Mouse (Mus musculus) lung, embryonic 14.5 days (tissue): ENCODE results near the gene Slc6a12. TPM values are rescaled to one million over a fixed set of nuclear protein-coding genes. Genes with fewer than 3 reads are reported as not detected.

Experiments used
- ATAC-seq: fragments of 200-750 bp; cut with Nextera tagmentation; 2 replicates; pipeline ENCODE4 v1.8.0; 2017; ENCODE audit warnings: mild to moderate bottlenecking, moderate TSS enrichment, moderate library complexity; ENCODE audit not compliant: insufficient read depth
- DNase-seq: peaks from one replicate; pipeline ENCODE4 v3.0.0-alpha.2; 2015
- H3K27ac ChIP-seq: fragments of 300-500 bp; sonication (generic); 2 replicates; pipeline ENCODE4 v1.5.1; 2014; ENCODE audit warnings: low read depth, mild to moderate bottlenecking, moderate library complexity
- H3K27me3 ChIP-seq: fragments of 300-500 bp; sonication (generic); 2 replicates; pipeline ENCODE4 v1.6.1; 2014; ENCODE audit warnings: low read length, control low read depth; ENCODE audit not compliant: insufficient read depth
- H3K36me3 ChIP-seq: fragments of 300-500 bp; sonication (generic); 2 replicates; pipeline ENCODE4 v1.6.1; 2014; ENCODE audit warnings: control low read depth; ENCODE audit not compliant: insufficient read depth
- H3K4me1 ChIP-seq: fragments of 300-500 bp; sonication (generic); 2 replicates; pipeline ENCODE4 v1.6.1; 2014; ENCODE audit warnings: antibody characterized with exemption, control low read depth; ENCODE audit not compliant: insufficient read depth
- H3K4me2 ChIP-seq: fragments of 300-500 bp; sonication (generic); 2 replicates; pipeline ENCODE4 v1.6.1; 2014; ENCODE audit warnings: mild to moderate bottlenecking
- H3K4me3 ChIP-seq: fragments of 300-500 bp; sonication (generic); 2 replicates; pipeline ENCODE4 v1.5.1; 2014; ENCODE audit warnings: low read depth, low read length
- H3K9ac ChIP-seq: fragments of 300-500 bp; sonication (generic); 2 replicates; pipeline ENCODE4 v1.6.1; 2014
- H3K9me3 ChIP-seq: fragments of 300-500 bp; sonication (generic); 2 replicates; pipeline ENCODE4 v1.6.1; 2016; ENCODE audit warnings: low read depth, low read length, control low read depth
- CTCF ChIP-seq: IDR thresholded peaks from 2 replicates; pipeline ENCODE4 v1.5.1; 2016; ENCODE audit warnings: antibody characterized with exemption, low read depth
- WGBS: fragments of 180-500 bp; shearing (Covaris S2); extraction: QIAGEN DNeasy Blood & Tissue Kit; methylation state at CpG from one replicate; pipeline ENCODE4 v1.1.7; 2014; 5-methylcytosine and 5-hydroxymethylcytosine counted together
- polyA plus RNA-seq: library from polyadenylated mRNA; unstranded; fragments of >200 nt; fragmentation: Nextera tagmentation; extraction: Ambion mirVana; gene quantifications from 2 replicates; pipeline ENCODE4 v1.2.1, GENCODE M21; 2014

Gene Slc6a12
- polyA plus RNA-seq, result not detected in 2 replicates

DNA sequence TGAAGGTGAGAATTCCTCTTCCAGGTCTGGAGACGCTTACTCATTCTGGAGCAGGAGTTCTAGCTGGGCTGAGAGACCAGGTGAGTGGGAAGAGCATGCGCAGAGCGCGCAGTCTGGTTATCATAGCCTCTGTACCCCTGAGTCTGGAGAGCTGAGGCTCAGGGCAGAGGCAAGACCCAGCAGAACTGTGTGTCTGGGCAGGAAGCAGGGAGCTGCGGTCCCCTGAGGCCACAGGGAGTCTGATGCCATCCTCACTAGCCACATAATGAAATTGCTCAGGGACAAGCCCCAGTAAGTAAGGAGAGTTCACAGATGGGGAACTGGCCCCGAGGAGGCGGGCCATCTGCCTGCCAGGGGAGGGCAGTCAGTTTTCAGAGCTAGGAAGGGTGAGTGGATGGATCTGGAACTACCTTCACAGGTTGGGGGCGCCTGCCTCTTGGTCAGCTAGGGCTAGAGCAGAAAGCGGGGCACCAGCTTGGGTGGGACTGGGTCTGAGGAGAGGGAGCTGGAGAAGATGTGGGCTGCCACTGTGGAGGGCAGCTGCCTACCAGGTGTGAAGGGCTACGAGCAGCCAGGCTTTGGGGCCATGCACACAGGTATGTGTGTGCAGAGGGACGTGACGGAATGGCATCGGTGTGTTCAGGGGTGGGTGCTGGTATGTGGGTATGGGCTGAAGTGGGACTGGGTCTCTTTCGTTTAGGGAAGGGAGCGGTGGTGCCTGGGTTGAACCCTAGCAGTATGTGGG, at the start of gene Slc6a12:
Gene Slc6a12 (plus strand): TSS at position 51 of the 745 bp plus-strand sequence.
- H3K27me3 ChIP-seq, result no peaks in the 10 kb centered on the region
- H3K4me2 ChIP-seq, result no peak within 1 kb of the TSS
- DNase-seq, result no peak
- H3K4me3 ChIP-seq, result no peak within 1 kb of the TSS
- WGBS, result 71% methylated on average over 15 of the region's 15 CpGs
- ATAC-seq, result no peak
- H3K9ac ChIP-seq, result no peak within 1 kb of the TSS
- H3K9me3 ChIP-seq, result no peaks in the 10 kb centered on the region
- H3K36me3 ChIP-seq, result no peaks in the 10 kb centered on the region
- no peak for TF ChIP-seq CTCF
- no peak within 1 kb of the TSS for H3K27ac ChIP-seq
- peaks cover 3% of the 10 kb centered on the region; the same call in 1 of the 2 replicates for H3K4me1 ChIP-seq

- Histone ChIP-seq H3K27me3 (no peaks in the 10 kb centered on the region), H3K4me1 (peaks cover 4% of the 10 kb centered on the region; the same call in 1 of the 2 replicates), H3K4me3 (no peak overlapping the region), H3K9ac (no peak overlapping the region), H3K4me2 (no peak overlapping the region), H3K27ac (no peak overlapping the region), H3K36me3 (no peaks in the 10 kb centered on the region), H3K9me3 (no peaks in the 10 kb centered on the region)
- TF ChIP-seq CTCF, result no peak
- WGBS, result 43% methylated on average over 7 of the region's 7 CpGs
- DNase-seq (no peak), ATAC-seq (no peak)
Observed at GRCm38 (mm10) chr6:121299317-121299716, 43.6 kb upstream of the Slc6a12 start.

- H3K4me3 ChIP-seq, result no peak within 1 kb of the TSS
- peak within 1 kb of the TSS; percentile 50 for H3K4me2 ChIP-seq
- no peaks in the 10 kb centered on the region for H3K27me3 ChIP-seq
- WGBS, result 2% methylated on average over 11 of the region's 11 CpGs
- no peaks in the 10 kb centered on the region for H3K9me3 ChIP-seq
- H3K9ac ChIP-seq, result no peak within 1 kb of the TSS
- no peaks in the 10 kb centered on the region for H3K36me3 ChIP-seq
- peak; percentile 84 for ATAC-seq
- no peak within 1 kb of the TSS for H3K27ac ChIP-seq
- peak; percentile 76 for DNase-seq
- TF ChIP-seq CTCF, result no peak
- H3K4me1 ChIP-seq, result peaks cover 4% of the 10 kb centered on the region; the same call in 1 of the 2 replicates
Observed at GRCm38 (mm10) chr6:121299954-121300353, 42.9 kb upstream of the Slc6a12 start, which contains the start of gene Slc6a13. TSS of gene Slc6a13 (plus strand) at chr6:121300227.

GRCm38 (mm10) chr6:121300504-121300903, 42.4 kb upstream of the Slc6a12 start:
- peak; percentile 36; the same call in 1 of the 2 replicates for ATAC-seq
- peaks cover 4% of the 10 kb centered on the region; the same call in 1 of the 2 replicates for H3K4me1 ChIP-seq
- no peak overlapping the region for H3K4me3 ChIP-seq
- no peaks in the 10 kb centered on the region for H3K36me3 ChIP-seq
- TF ChIP-seq CTCF, result no peak
- H3K4me2 ChIP-seq, result peak overlapping the region; percentile 50
- WGBS, result 31% methylated on average over 9 of the region's 9 CpGs
- no peaks in the 10 kb centered on the region for H3K9me3 ChIP-seq
- no peak for DNase-seq
- H3K27ac ChIP-seq, result no peak overlapping the region
- H3K27me3 ChIP-seq, result no peaks in the 10 kb centered on the region
- H3K9ac ChIP-seq, result no peak overlapping the region

- no peak for ATAC-seq
- H3K4me1 ChIP-seq, result peaks cover 4% of the 10 kb centered on the region; the same call in 1 of the 2 replicates
- H3K4me3 ChIP-seq, result no peak overlapping the region
- no peak overlapping the region for H3K4me2 ChIP-seq
- TF ChIP-seq CTCF, result no peak
- no peak overlapping the region for H3K27ac ChIP-seq
- H3K9me3 ChIP-seq, result no peaks in the 10 kb centered on the region
- H3K9ac ChIP-seq, result no peak overlapping the region
- no peaks in the 10 kb centered on the region for H3K27me3 ChIP-seq
- WGBS, result 58% methylated on average over 10 of the region's 10 CpGs
- DNase-seq, result no peak
- no peaks in the 10 kb centered on the region for H3K36me3 ChIP-seq
Observed at GRCm38 (mm10) chr6:121303466-121304220, 39.2 kb upstream of the Slc6a12 start.

- no peaks in the 10 kb centered on the region for H3K27me3 ChIP-seq
- H3K4me3 ChIP-seq, result no peak overlapping the region
- no peak overlapping the region for H3K4me2 ChIP-seq
- WGBS, result 76% methylated on average over 9 of the region's 9 CpGs
- no peaks in the 10 kb centered on the region for H3K36me3 ChIP-seq
- H3K4me1 ChIP-seq, result peaks cover 4% of the 10 kb centered on the region; the same call in 1 of the 2 replicates
- H3K27ac ChIP-seq, result no peak overlapping the region
- H3K9ac ChIP-seq, result no peak overlapping the region
- DNase-seq (no peak), ATAC-seq (no peak)
- H3K9me3 ChIP-seq, result no peaks in the 10 kb centered on the region
- TF ChIP-seq CTCF, result no peak
Observed at GRCm38 (mm10) chr6:121304630-121305029, 38.2 kb upstream of the Slc6a12 start.

- H3K36me3 ChIP-seq, result no peaks in the 10 kb centered on the region
- TF ChIP-seq CTCF, result no peak
- WGBS, result 87% methylated on average over 3 of the region's 3 CpGs
- H3K27me3 ChIP-seq, result no peaks in the 10 kb centered on the region
- no peak overlapping the region for H3K4me2 ChIP-seq
- no peaks in the 10 kb centered on the region for H3K9me3 ChIP-seq
- H3K9ac ChIP-seq, result no peak overlapping the region
- no peak for DNase-seq
- ATAC-seq, result no peak
- no peak overlapping the region for H3K4me3 ChIP-seq
- no peak overlapping the region for H3K27ac ChIP-seq
- peaks cover under 1% of the 10 kb centered on the region; the same call in 1 of the 2 replicates for H3K4me1 ChIP-seq
Observed at GRCm38 (mm10) chr6:121305571-121305970, 37.3 kb upstream of the Slc6a12 start.
